Mouse (Mus musculus): ENCODE data around the gene Tex101. TPM values are rescaled to one million over a fixed set of nuclear protein-coding genes. Genes with fewer than 3 reads are reported as not detected.
"Not testable (repeated sequence)": the region's sequence is repeated elsewhere in the genome, so short reads cannot be mapped to it uniquely, and the experiment has no call there.

Tex101 gene
- not detected in 2 replicates for polyA plus RNA-seq (2015; fragmentation: Nextera tagmentation; extraction: Ambion mirVana)

DNA sequence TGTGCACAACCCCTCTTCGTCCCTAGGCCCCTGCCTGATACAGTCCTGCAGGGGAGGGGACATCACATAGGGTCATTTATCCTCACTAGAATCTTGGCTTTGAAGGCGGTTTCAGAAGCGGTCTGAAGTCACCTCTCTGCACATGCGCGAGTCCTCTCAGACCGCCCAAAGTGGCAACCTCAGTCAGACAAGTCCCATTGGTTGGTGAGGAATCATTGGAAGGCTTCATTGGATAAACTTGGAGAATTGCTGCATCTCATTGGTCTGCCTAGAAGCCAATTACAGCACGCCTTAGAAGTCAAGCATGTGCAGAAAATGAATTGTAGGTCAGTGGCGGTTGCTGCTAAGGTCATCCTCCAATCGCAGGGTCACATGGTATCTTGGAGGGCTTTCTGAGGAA, at the start of gene Tex101:
Gene Tex101, minus strand, starts transcription at position 101 of the 400 bp plus-strand sequence.
- 85% methylated on average over 9 of the region's 9 CpGs for WGBS
- no peak within 1 kb of the TSS for H3K4me2 ChIP-seq (replicated peaks)

DNA sequence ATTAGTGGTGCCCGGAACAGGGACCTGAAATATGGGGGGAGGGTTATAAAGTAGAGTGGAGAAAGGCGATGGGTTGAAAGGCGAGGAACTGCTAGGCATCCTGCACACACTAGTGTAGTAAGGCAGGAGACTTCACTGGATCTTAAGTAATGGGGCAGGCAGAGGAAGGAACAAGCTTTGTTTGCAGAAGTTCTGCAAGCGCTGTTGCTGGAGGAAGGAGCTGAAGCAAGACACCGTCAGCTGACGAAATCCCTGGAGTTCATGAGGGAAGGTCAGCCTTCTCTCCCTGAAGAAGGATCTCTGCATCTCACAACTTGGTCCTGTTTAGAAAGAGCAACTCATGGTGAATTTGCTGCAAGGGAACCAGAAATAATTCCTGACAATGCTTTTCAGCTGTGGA, 38.6 kb upstream of the Tex101 start:
- no peak for ATAC-seq (ENCODE audit: low FRiP score, low read depth)
- H3K36me3 ChIP-seq: no peaks in the 10 kb centered on the region
- no peaks in the 10 kb centered on the region for H3K9me3 ChIP-seq
- no peaks in the 10 kb centered on the region for H3K27me3 ChIP-seq
- H3K4me1 ChIP-seq: no peaks in the 10 kb centered on the region
- no peak overlapping the region for H3K27ac ChIP-seq
- H3K4me3 ChIP-seq: no peak overlapping the region
- WGBS: 71% methylated on average over 6 of the region's 6 CpGs
- H3K4me2 ChIP-seq (replicated peaks): no peak overlapping the region
- H3K9ac ChIP-seq: no peak overlapping the region

More for the DNA sequence above, at the start of gene Tex101:
- H3K9me3 ChIP-seq: no peaks in the 10 kb centered on the region
- no peak within 1 kb of the TSS for H3K9ac ChIP-seq
- no peak within 1 kb of the TSS for H3K4me3 ChIP-seq
- no peak for ATAC-seq (ENCODE audit: low FRiP score, low read depth)
- H3K27me3 ChIP-seq: no peaks in the 10 kb centered on the region
- H3K27ac ChIP-seq: no peak within 1 kb of the TSS
- H3K36me3 ChIP-seq: no peaks in the 10 kb centered on the region
- H3K4me1 ChIP-seq: no peaks in the 10 kb centered on the region

GRCm38 (mm10) chr7:24708832-24709292, 32.4 kb upstream of the Tex101 start, which contains the start of gene BC049730:
Gene BC049730 (plus strand): TSS chr7:24709242.
- no peaks in the 10 kb centered on the region for H3K4me1 ChIP-seq
- H3K27me3 ChIP-seq: no peaks in the 10 kb centered on the region
- H3K4me2 ChIP-seq (replicated peaks): no peak within 1 kb of the TSS
- H3K9me3 ChIP-seq: no peaks in the 10 kb centered on the region
- WGBS: 93% methylated on average over 14 of the region's 14 CpGs
- H3K9ac ChIP-seq: no peak within 1 kb of the TSS
- H3K4me3 ChIP-seq: no peak within 1 kb of the TSS
- H3K36me3 ChIP-seq: no peaks in the 10 kb centered on the region
- H3K27ac ChIP-seq: no peak within 1 kb of the TSS
- ATAC-seq (ENCODE audit: low FRiP score, low read depth): no peak

DNA sequence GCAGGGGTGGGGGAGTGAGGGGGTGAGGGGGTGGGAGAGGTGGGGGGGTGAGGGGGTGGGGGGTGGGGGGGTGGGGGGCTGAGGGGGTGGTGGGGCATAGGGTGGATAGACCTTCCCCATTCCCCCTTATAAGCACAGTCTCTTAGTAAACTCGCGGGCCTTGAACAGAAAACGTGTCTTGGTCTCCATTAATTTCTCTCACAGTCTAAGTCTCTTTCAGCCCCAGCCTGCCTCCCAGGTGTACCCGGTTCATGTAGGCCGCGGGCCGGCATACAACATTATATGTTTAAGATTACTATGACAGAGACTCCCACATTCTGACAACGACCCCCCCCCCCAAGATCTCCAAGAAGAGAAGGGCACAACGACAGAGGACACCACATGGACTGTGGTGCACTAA, 26.4 kb upstream of the Tex101 start:
- not testable (repeated sequence) for H3K9ac ChIP-seq; H3K9me3 ChIP-seq; H3K27me3 ChIP-seq; H3K27ac ChIP-seq; H3K4me1 ChIP-seq; H3K4me3 ChIP-seq; H3K4me2 ChIP-seq (replicated peaks); H3K36me3 ChIP-seq; ATAC-seq (ENCODE audit: low FRiP score, low read depth)
- WGBS: 81% methylated on average over 9 of the region's 9 CpGs

DNA sequence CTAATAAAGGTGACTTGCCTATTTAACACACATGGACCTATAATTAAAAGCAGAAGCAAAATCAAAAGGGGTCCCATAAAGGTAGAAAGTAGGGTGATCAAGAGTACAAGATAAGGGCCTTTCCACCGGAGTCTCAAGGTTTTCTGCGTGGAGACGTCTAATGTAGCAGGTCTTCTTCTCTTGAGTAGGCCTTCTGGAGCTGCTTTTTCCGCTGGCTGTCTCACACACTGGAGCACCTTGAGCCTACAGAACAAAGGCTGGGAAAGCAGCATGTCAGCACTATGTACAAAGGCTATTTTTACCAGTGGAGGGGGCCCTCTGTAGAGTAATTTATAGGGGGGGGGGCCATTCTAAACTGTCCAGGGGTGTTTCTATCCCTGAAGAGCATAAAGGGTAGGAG, 21.4 kb upstream of the Tex101 start:
- H3K4me1 ChIP-seq; H3K27ac ChIP-seq; H3K9ac ChIP-seq; H3K4me2 ChIP-seq (replicated peaks); H3K27me3 ChIP-seq; H3K4me3 ChIP-seq; ATAC-seq (ENCODE audit: low FRiP score, low read depth); H3K9me3 ChIP-seq; H3K36me3 ChIP-seq: not testable (repeated sequence)
- 80% methylated on average over 4 of the region's 4 CpGs for WGBS

GRCm38 (mm10) chr7:24692693-24693092, 16.2 kb upstream of the Tex101 start:
- not testable (repeated sequence) for H3K4me1 ChIP-seq; H3K4me2 ChIP-seq (replicated peaks); H3K4me3 ChIP-seq; H3K9me3 ChIP-seq; H3K27ac ChIP-seq; H3K9ac ChIP-seq; H3K27me3 ChIP-seq; ATAC-seq (ENCODE audit: low FRiP score, low read depth); H3K36me3 ChIP-seq
- WGBS: 73% methylated on average over 3 of the region's 3 CpGs

GRCm38 (mm10) chr7:24687519-24687918, 11.0 kb upstream of the Tex101 start:
- not testable (repeated sequence) for H3K27ac ChIP-seq; H3K36me3 ChIP-seq; H3K9ac ChIP-seq; H3K4me2 ChIP-seq (replicated peaks); H3K27me3 ChIP-seq; H3K4me1 ChIP-seq; ATAC-seq (ENCODE audit: low FRiP score, low read depth); H3K4me3 ChIP-seq; H3K9me3 ChIP-seq
- 91% methylated on average over 10 of the region's 10 CpGs for WGBS

- not testable (repeated sequence) for H3K9ac ChIP-seq; H3K9me3 ChIP-seq; H3K4me1 ChIP-seq; H3K4me3 ChIP-seq; H3K27ac ChIP-seq; ATAC-seq (ENCODE audit: low FRiP score, low read depth); H3K27me3 ChIP-seq; H3K4me2 ChIP-seq (replicated peaks); H3K36me3 ChIP-seq
- WGBS: 71% methylated on average over 7 of the region's 7 CpGs
Measured at GRCm38 (mm10) chr7:24684121-24684520, 7.6 kb upstream of the Tex101 start.

DNA sequence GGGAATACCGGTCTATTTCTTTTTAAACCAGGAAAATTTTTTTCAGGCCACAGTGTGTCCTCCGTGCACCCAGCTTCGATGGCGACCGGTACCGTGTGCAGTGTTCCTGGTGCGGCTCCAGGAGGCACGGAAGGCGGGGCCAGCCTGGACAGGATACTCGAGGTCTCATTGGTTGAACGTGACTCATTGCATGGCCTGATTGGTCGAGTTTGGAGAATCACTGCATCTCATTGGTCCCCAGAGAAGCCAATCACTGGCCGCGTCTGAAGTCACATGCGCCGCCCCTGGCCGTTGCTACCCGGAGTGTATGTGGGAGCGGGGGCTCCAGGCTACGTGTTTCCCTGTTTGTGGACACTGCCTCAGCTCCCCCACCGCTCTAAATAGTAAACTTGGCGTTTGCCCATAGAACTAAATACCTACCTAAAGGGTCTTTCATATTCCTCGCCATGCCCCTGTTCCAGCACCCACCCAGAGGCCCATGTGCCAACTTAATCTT, 4.5 kb downstream of the Tex101 start:
- H3K4me2 ChIP-seq (replicated peaks): no peak overlapping the region
- no peak for ATAC-seq (ENCODE audit: low FRiP score, low read depth)
- no peaks in the 10 kb centered on the region for H3K27me3 ChIP-seq
- no peak overlapping the region for H3K27ac ChIP-seq
- no peak overlapping the region for H3K4me3 ChIP-seq
- H3K36me3 ChIP-seq: no peaks in the 10 kb centered on the region
- no peaks in the 10 kb centered on the region for H3K9me3 ChIP-seq
- H3K9ac ChIP-seq: no peak overlapping the region
- 90% methylated on average over 23 of the region's 23 CpGs for WGBS
- no peaks in the 10 kb centered on the region for H3K4me1 ChIP-seq

DNA sequence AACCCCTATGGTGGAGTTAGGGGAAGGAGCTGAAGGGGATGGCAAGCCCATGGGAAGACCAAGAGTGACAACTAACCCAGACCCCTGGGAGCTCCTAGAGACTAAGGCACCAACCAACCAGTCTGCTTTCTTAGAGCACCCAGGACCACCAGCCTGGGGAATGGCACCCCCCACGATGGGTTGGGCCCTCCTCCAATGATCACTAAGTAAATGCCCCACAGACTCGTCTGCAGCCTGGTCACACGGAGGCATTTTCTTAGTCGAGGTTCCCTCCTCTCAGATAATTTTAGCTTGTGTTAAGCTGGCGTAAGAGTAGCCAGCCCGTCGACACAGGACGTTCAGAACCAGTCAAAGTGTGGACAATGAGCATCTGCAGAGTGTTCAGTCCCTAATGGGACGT, 11.5 kb downstream of the Tex101 start:
- Histone ChIP-seq H3K4me3 (no peak overlapping the region), H3K4me1 (no peaks in the 10 kb centered on the region), H3K4me2 (replicated peaks) (no peak overlapping the region), H3K9me3 (no peaks in the 10 kb centered on the region), H3K27me3 (no peaks in the 10 kb centered on the region), H3K27ac (no peak overlapping the region), H3K36me3 (no peaks in the 10 kb centered on the region), H3K9ac (no peak overlapping the region)
- no peak for ATAC-seq (ENCODE audit: low FRiP score, low read depth)
- WGBS: 80% methylated on average over 9 of the region's 9 CpGs

- Histone ChIP-seq H3K9me3 (no peaks in the 10 kb centered on the region), H3K4me3 (no peak overlapping the region), H3K27me3 (no peaks in the 10 kb centered on the region), H3K4me2 (replicated peaks) (no peak overlapping the region), H3K9ac (no peak overlapping the region; the same call in 1 of the 2 replicates), H3K27ac (no peak overlapping the region), H3K36me3 (no peaks in the 10 kb centered on the region), H3K4me1 (no peaks in the 10 kb centered on the region)
- no peak for ATAC-seq (ENCODE audit: low FRiP score, low read depth)
- WGBS: 42% methylated on average over 8 of the region's 8 CpGs
Measured at GRCm38 (mm10) chr7:24664301-24664700, 12.2 kb downstream of the Tex101 start.

- H3K4me3 ChIP-seq: no peak overlapping the region
- 17% methylated on average over 8 of the region's 8 CpGs for WGBS
- no peaks in the 10 kb centered on the region for H3K27me3 ChIP-seq
- no peak overlapping the region for H3K27ac ChIP-seq
- H3K4me2 ChIP-seq (replicated peaks): no peak overlapping the region
- no peaks in the 10 kb centered on the region for H3K36me3 ChIP-seq
- H3K9me3 ChIP-seq: no peaks in the 10 kb centered on the region; the same call in 1 of the 2 replicates
- H3K4me1 ChIP-seq: no peaks in the 10 kb centered on the region
- 0 out of 2 replicates have a peak, but pooled peaks have one; percentile 24 for ATAC-seq (ENCODE audit: low FRiP score, low read depth)
- no peak overlapping the region for H3K9ac ChIP-seq
Measured at GRCm38 (mm10) chr7:24662575-24662974, 13.9 kb downstream of the Tex101 start.
